Mouse (Mus musculus): ENCODE results near the gene Trarg1. TPM values are rescaled to one million over a fixed set of nuclear protein-coding genes. Genes with fewer than 3 reads are reported as not detected.

Gene Trarg1
- polyA plus RNA-seq, 1 experiment from 2014 or later: 0.61 TPM

- H3K4me2 ChIP-seq (replicated peaks): peak overlapping the region; percentile 39
- no peaks in the 10 kb centered on the region for H3K9me3 ChIP-seq
- no peak overlapping the region for H3K27ac ChIP-seq
- H3K4me1 ChIP-seq: no peaks in the 10 kb centered on the region
- no peaks in the 10 kb centered on the region for H3K27me3 ChIP-seq
- no peak for ATAC-seq (ENCODE audit: insufficient number of reproducible peaks, insufficient read depth, low FRiP score, low TSS enrichment)
- 4% methylated on average over 10 of the region's 10 CpGs for WGBS
- H3K36me3 ChIP-seq: no peaks in the 10 kb centered on the region
- peak overlapping the region; percentile 20; the same call in 1 of the 2 replicates for H3K4me3 ChIP-seq
- H3K9ac ChIP-seq: no peak overlapping the region
Observed at GRCm38 (mm10) chr11:76655106-76655505, 24.5 kb upstream of the Trarg1 start.

GRCm38 (mm10) chr11:76657450-76657970 is 22.1 kb upstream of the Trarg1 start:
- Histone ChIP-seq H3K36me3 (no peaks in the 10 kb centered on the region), H3K4me1 (no peaks in the 10 kb centered on the region), H3K4me2 (replicated peaks) (no peak overlapping the region), H3K27ac (no peak overlapping the region), H3K9ac (no peak overlapping the region), H3K4me3 (no peak overlapping the region), H3K9me3 (no peaks in the 10 kb centered on the region), H3K27me3 (no peaks in the 10 kb centered on the region)
- WGBS: 23% methylated on average over 4 of the region's 4 CpGs
- no peak for ATAC-seq (ENCODE audit: insufficient number of reproducible peaks, insufficient read depth, low FRiP score, low TSS enrichment)

GRCm38 (mm10) chr11:76659138-76659930 is 20.3 kb upstream of the Trarg1 start:
- peaks cover 8% of the 10 kb centered on the region for H3K27me3 ChIP-seq
- no peaks in the 10 kb centered on the region for H3K4me1 ChIP-seq
- no peak overlapping the region for H3K9ac ChIP-seq
- H3K9me3 ChIP-seq: no peaks in the 10 kb centered on the region
- no peak overlapping the region for H3K4me3 ChIP-seq
- WGBS: 68% methylated on average over 14 of the region's 14 CpGs
- ATAC-seq (ENCODE audit: insufficient number of reproducible peaks, insufficient read depth, low FRiP score, low TSS enrichment): no peak
- H3K4me2 ChIP-seq (replicated peaks): no peak overlapping the region
- H3K27ac ChIP-seq: no peak overlapping the region
- H3K36me3 ChIP-seq: no peaks in the 10 kb centered on the region

GRCm38 (mm10) chr11:76661790-76662468 is 17.7 kb upstream of the Trarg1 start:
- no peaks in the 10 kb centered on the region for H3K4me1 ChIP-seq
- no peak overlapping the region for H3K27ac ChIP-seq
- no peaks in the 10 kb centered on the region for H3K36me3 ChIP-seq
- H3K27me3 ChIP-seq: peaks cover 32% of the 10 kb centered on the region
- no peak for ATAC-seq (ENCODE audit: insufficient number of reproducible peaks, insufficient read depth, low FRiP score, low TSS enrichment)
- no peak overlapping the region for H3K9ac ChIP-seq
- no peaks in the 10 kb centered on the region for H3K9me3 ChIP-seq
- H3K4me3 ChIP-seq: no peak overlapping the region
- H3K4me2 ChIP-seq (replicated peaks): no peak overlapping the region
- whole genome bisulfite sequencing: 52% methylated on average over 7 of the region's 7 CpGs

GRCm38 (mm10) chr11:76666002-76666649 is 13.5 kb upstream of the Trarg1 start:
- 8% methylated on average over 34 of the region's 35 CpGs for WGBS
- no peaks in the 10 kb centered on the region for H3K36me3 ChIP-seq
- no peak overlapping the region for H3K27ac ChIP-seq
- peak overlapping the region; percentile 27 for H3K4me3 ChIP-seq
- peaks cover 72% of the 10 kb centered on the region for H3K27me3 ChIP-seq
- H3K9me3 ChIP-seq: no peaks in the 10 kb centered on the region
- H3K9ac ChIP-seq: peak overlapping the region; percentile 3; the same call in 1 of the 2 replicates
- no peak for ATAC-seq (ENCODE audit: insufficient number of reproducible peaks, insufficient read depth, low FRiP score, low TSS enrichment)
- peak overlapping the region; percentile 50 for H3K4me2 ChIP-seq (replicated peaks)
- H3K4me1 ChIP-seq: no peaks in the 10 kb centered on the region

- H3K4me2 ChIP-seq (replicated peaks): no peak overlapping the region
- 18% methylated on average over 4 of the region's 4 CpGs for WGBS
- H3K4me3 ChIP-seq: no peak overlapping the region
- no peak overlapping the region for H3K27ac ChIP-seq
- no peak overlapping the region for H3K9ac ChIP-seq
- no peak for ATAC-seq (ENCODE audit: insufficient number of reproducible peaks, insufficient read depth, low FRiP score, low TSS enrichment)
- no peaks in the 10 kb centered on the region for H3K9me3 ChIP-seq
- H3K36me3 ChIP-seq: no peaks in the 10 kb centered on the region
- H3K4me1 ChIP-seq: peaks cover 7% of the 10 kb centered on the region
- H3K27me3 ChIP-seq: peaks cover 89% of the 10 kb centered on the region
Observed at GRCm38 (mm10) chr11:76667807-76668206, 11.8 kb upstream of the Trarg1 start.

GRCm38 (mm10) chr11:76671871-76672475 is 7.6 kb upstream of the Trarg1 start, which contains the start of gene Bhlha9:
Gene Bhlha9, plus strand, starts transcription at chr11:76672470.
- Histone ChIP-seq H3K4me3 (peak within 1 kb of the TSS; percentile 39), H3K27me3 (peaks cover 81% of the 10 kb centered on the region), H3K36me3 (no peaks in the 10 kb centered on the region), H3K4me1 (peaks cover 10% of the 10 kb centered on the region), H3K4me2 (replicated peaks) (peak within 1 kb of the TSS; percentile 67), H3K9ac (peak within 1 kb of the TSS; percentile 37), H3K9me3 (no peaks in the 10 kb centered on the region), H3K27ac (no peak within 1 kb of the TSS)
- no peak for ATAC-seq (ENCODE audit: insufficient number of reproducible peaks, insufficient read depth, low FRiP score, low TSS enrichment)
- 55% methylated on average over 15 of the region's 15 CpGs for WGBS

- H3K4me3 ChIP-seq: peak overlapping the region; percentile 39
- H3K9ac ChIP-seq: peak overlapping the region; percentile 37
- H3K27ac ChIP-seq: no peak overlapping the region
- WGBS: 3% methylated on average over 64 of the region's 64 CpGs
- H3K9me3 ChIP-seq: no peaks in the 10 kb centered on the region
- ATAC-seq (ENCODE audit: insufficient number of reproducible peaks, insufficient read depth, low FRiP score, low TSS enrichment): no peak
- peak overlapping the region; percentile 67 for H3K4me2 ChIP-seq (replicated peaks)
- no peaks in the 10 kb centered on the region for H3K36me3 ChIP-seq
- peaks cover 73% of the 10 kb centered on the region for H3K27me3 ChIP-seq
- peaks cover 10% of the 10 kb centered on the region for H3K4me1 ChIP-seq
Observed at GRCm38 (mm10) chr11:76672561-76673384, 6.8 kb upstream of the Trarg1 start.

GRCm38 (mm10) chr11:76674199-76674598 is 5.4 kb upstream of the Trarg1 start:
- H3K36me3 ChIP-seq: no peaks in the 10 kb centered on the region
- H3K27ac ChIP-seq: no peak overlapping the region
- peaks cover 61% of the 10 kb centered on the region for H3K27me3 ChIP-seq
- peaks cover 10% of the 10 kb centered on the region for H3K4me1 ChIP-seq
- H3K4me3 ChIP-seq: no peak overlapping the region
- no peaks in the 10 kb centered on the region for H3K9me3 ChIP-seq
- no peak for ATAC-seq (ENCODE audit: insufficient number of reproducible peaks, insufficient read depth, low FRiP score, low TSS enrichment)
- H3K9ac ChIP-seq: no peak overlapping the region
- H3K4me2 ChIP-seq (replicated peaks): no peak overlapping the region
- 46% methylated on average over 8 of the region's 8 CpGs for WGBS

- peaks cover 10% of the 10 kb centered on the region for H3K4me1 ChIP-seq
- 47% methylated on average over 4 of the region's 4 CpGs for WGBS
- H3K4me3 ChIP-seq: no peak overlapping the region
- ATAC-seq (ENCODE audit: insufficient number of reproducible peaks, insufficient read depth, low FRiP score, low TSS enrichment): no peak
- H3K27me3 ChIP-seq: peaks cover 56% of the 10 kb centered on the region
- H3K4me2 ChIP-seq (replicated peaks): no peak overlapping the region
- H3K9me3 ChIP-seq: no peaks in the 10 kb centered on the region
- H3K9ac ChIP-seq: no peak overlapping the region
- H3K36me3 ChIP-seq: no peaks in the 10 kb centered on the region
- H3K27ac ChIP-seq: no peak overlapping the region
Observed at GRCm38 (mm10) chr11:76674704-76675103, 4.9 kb upstream of the Trarg1 start.

GRCm38 (mm10) chr11:76685604-76686003 is 6.0 kb downstream of the Trarg1 start:
- Histone ChIP-seq H3K9me3 (no peaks in the 10 kb centered on the region), H3K4me1 (no peaks in the 10 kb centered on the region), H3K27me3 (no peaks in the 10 kb centered on the region), H3K27ac (no peak overlapping the region), H3K36me3 (no peaks in the 10 kb centered on the region), H3K9ac (no peak overlapping the region), H3K4me3 (no peak overlapping the region), H3K4me2 (replicated peaks) (no peak overlapping the region)
- ATAC-seq (ENCODE audit: insufficient number of reproducible peaks, insufficient read depth, low FRiP score, low TSS enrichment): no peak
- 66% methylated on average over 2 of the region's 2 CpGs for WGBS
